Mouse (Mus musculus) olfactory bulb, adult 2 months (tissue): ENCODE data around the gene Cyp27a1.

ENCODE experiments used
- CTCF ChIP-seq: fragments of 200-500 bp; IDR thresholded peaks from 2 replicates; pipeline ENCODE4 v1.5.1; 2012; ENCODE audit warnings: low read depth, mild to moderate bottlenecking, low read length, moderate library complexity; ENCODE audit not compliant: insufficient read depth
- POLR2A ChIP-seq: fragments of 200-500 bp; IDR thresholded peaks from 2 replicates; pipeline ENCODE4 v1.6.1; 2012; ENCODE audit warnings: mild to moderate bottlenecking, low read depth, low read length, moderate library complexity; ENCODE audit not compliant: insufficient read depth

DNA sequence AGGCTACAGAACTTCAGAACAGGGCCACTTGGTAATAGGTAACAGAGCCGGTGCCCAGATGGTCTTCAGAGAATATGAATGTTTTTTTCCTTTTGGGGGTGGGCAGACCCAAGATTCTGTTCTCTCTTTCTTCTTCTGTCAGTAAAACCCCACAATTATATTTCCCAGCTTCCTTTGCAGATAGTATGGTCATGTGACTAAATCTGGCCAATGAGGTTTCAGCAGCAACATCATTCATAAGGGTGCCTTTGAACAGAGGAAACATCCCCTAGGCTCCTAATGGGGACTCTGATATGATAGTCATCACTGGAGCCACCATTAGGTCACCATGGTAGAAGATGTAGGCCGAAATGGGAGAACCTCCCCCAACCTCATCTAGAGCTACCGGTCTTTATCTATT lies 39.5 kb downstream of the Cyp27a1 start:
- TF ChIP-seq POLR2A (no peak), CTCF (no peak)
